Comparison of ENCODE assay signal across 8 mouse cellular contexts in genomic region chr6:29768791-29769441, GRCm38 (mm10). TPM values are rescaled to one million over a fixed set of nuclear protein-coding genes. Genes with fewer than 3 reads are reported as not detected.
DNase-seq lines count a peak whose midpoint lies in the region; ATAC-seq and TF ChIP-seq lines count a peak whose summit lies in the region.

No protein-coding gene starts in this region.

- no peak for TF ChIP-seq CTCF in liver, adult 2 months (IDR thresholded peaks at IDR 0.05; ENCODE audit: low read depth, low read length)
- TF ChIP-seq CTCF in midbrain, postnatal 0 days (IDR thresholded peaks at IDR 0.05): no peak

- H3K27ac ChIP-seq in forebrain, embryonic 10.5 days: peak overlapping the region; percentile 93
- H3K27ac ChIP-seq in hindbrain, embryonic 15.5 days (replicated peaks): peak overlapping the region; percentile 95
- H3K27ac ChIP-seq in liver, adult 2 months (replicated peaks; ENCODE audit: insufficient read depth, low read depth, low read length): peak overlapping the region; percentile 58
- peak overlapping the region; percentile 93 for H3K27ac ChIP-seq in midbrain, postnatal 0 days (ENCODE audit: low read depth, low read length)

- no peaks in the 10 kb centered on the region for H3K27me3 ChIP-seq in forebrain, embryonic 10.5 days (ENCODE audit: poor library complexity, severe bottlenecking)
- H3K27me3 ChIP-seq in hindbrain, embryonic 15.5 days: no peaks in the 10 kb centered on the region
- H3K27me3 ChIP-seq in liver, adult 2 months (ENCODE audit: control insufficient read depth, insufficient read depth, low read length): no peaks in the 10 kb centered on the region
- no peaks in the 10 kb centered on the region for H3K27me3 ChIP-seq in midbrain, postnatal 0 days (ENCODE audit: insufficient read depth, low read length)

- H3K4me1 ChIP-seq in forebrain, embryonic 10.5 days: peaks cover 24% of the 10 kb centered on the region
- peaks cover 23% of the 10 kb centered on the region for H3K4me1 ChIP-seq in hindbrain, embryonic 15.5 days (replicated peaks)
- peaks cover 14% of the 10 kb centered on the region for H3K4me1 ChIP-seq in liver, adult 2 months (ENCODE audit: control insufficient read depth, insufficient read depth, low read length)
- 0 out of 2 replicates have a peak, but pooled peaks cover 3% of the 10 kb centered on the region for H3K4me1 ChIP-seq in midbrain, postnatal 0 days (ENCODE audit: insufficient read depth, low read length)

- H3K9me3 ChIP-seq in forebrain, embryonic 10.5 days: no peaks in the 10 kb centered on the region
- no peaks in the 10 kb centered on the region for H3K9me3 ChIP-seq in hindbrain, embryonic 15.5 days
- no peaks in the 10 kb centered on the region for H3K9me3 ChIP-seq in midbrain, postnatal 0 days (ENCODE audit: low read length)

- no peak for TF ChIP-seq POLR2A in liver, adult 2 months (IDR thresholded peaks at IDR 0.05; ENCODE audit: extremely low read depth, insufficient read depth, low read length)

- under 1% methylated on average over 50 of the region's 50 CpGs for WGBS in forebrain, embryonic 10.5 days
- WGBS in hindbrain, embryonic 15.5 days: under 1% methylated on average over 50 of the region's 50 CpGs
- WGBS in liver, adult 2 months: under 1% methylated on average over 49 of the region's 50 CpGs
- WGBS in midbrain, postnatal 0 days: under 1% methylated on average over 41 of the region's 50 CpGs

- DNase-seq in layer of hippocampus, postnatal 36 days: peak; percentile 44 to 46
- DNase-seq in layer of hippocampus, adult 9-11 months: no peak
- DNase-seq in T-cell, adult 2 months (ENCODE audit: low spot score): peak; percentile 48
- DNase-seq in forebrain, embryonic 10.5 days (ENCODE audit: extremely low spot score, low spot score): no peak
- DNase-seq in liver, adult 2 months (ENCODE audit: extremely low read depth, low read depth, low spot score): peak; percentile 37
- peak; percentile 55 for DNase-seq in midbrain, postnatal 0 days (ENCODE audit: low spot score)
- DNase-seq in urinary bladder, postnatal 25 days (ENCODE audit: low spot score): peak; percentile 36

- peak overlapping the region; percentile 66 for H3K4me2 ChIP-seq in hindbrain, embryonic 15.5 days
- peak overlapping the region; percentile 64 for H3K4me2 ChIP-seq in midbrain, postnatal 0 days (ENCODE audit: low read depth, low read length, poor library complexity, severe bottlenecking)

- H3K4me3 ChIP-seq in forebrain, embryonic 10.5 days: peak overlapping the region; percentile 91
- peak overlapping the region; percentile 98 for H3K4me3 ChIP-seq in hindbrain, embryonic 15.5 days
- peak overlapping the region; percentile 80 for H3K4me3 ChIP-seq in liver, adult 2 months (ENCODE audit: insufficient read depth, low read depth, low read length)
- peak overlapping the region; percentile 94 for H3K4me3 ChIP-seq in midbrain, postnatal 0 days (ENCODE audit: low read depth, low read length)

- H3K9ac ChIP-seq in hindbrain, embryonic 15.5 days: peak overlapping the region; percentile 93
- peak overlapping the region; percentile 89 for H3K9ac ChIP-seq in liver, adult 2 months (ENCODE audit: low read depth, low read length)
- H3K9ac ChIP-seq in midbrain, postnatal 0 days (replicated peaks; ENCODE audit: low read length, poor library complexity, severe bottlenecking): peak overlapping the region; percentile 95

- 0 out of 2 replicates have a peak, but pooled peaks cover 2% of the 10 kb centered on the region for H3K36me3 ChIP-seq in forebrain, embryonic 10.5 days (replicated peaks)
- H3K36me3 ChIP-seq in hindbrain, embryonic 15.5 days: no peaks in the 10 kb centered on the region
- H3K36me3 ChIP-seq in liver, adult 2 months (ENCODE audit: control insufficient read depth, insufficient read depth, low read length): no peaks in the 10 kb centered on the region
- no peaks in the 10 kb centered on the region for H3K36me3 ChIP-seq in midbrain, postnatal 0 days (ENCODE audit: insufficient read depth, low read length)

- H3K79me2 ChIP-seq in liver, adult 2 months (ENCODE audit: control insufficient read depth, insufficient read depth, low read length): peaks cover 8% of the 10 kb centered on the region; the same call in 1 of the 2 replicates

- ATAC-seq in hindbrain, embryonic 15.5 days (ENCODE audit: low FRiP score, low read depth): peak; percentile 44
- no peak; the same call in 1 of the 2 replicates for ATAC-seq in midbrain, postnatal 0 days (ENCODE audit: low FRiP score)

RNA-seq across cellular contexts. Expression of gene Ahcyl2, which starts 1.1 kb away (rescaled TPM):
- total RNA-seq in layer of hippocampus, postnatal 36 days (2021): 100 to 1,000 TPM; 232 to 261 TPM
- 13.5 and 15.1 TPM in 2 replicates for polyA plus RNA-seq in forebrain, embryonic 10.5 days (2016; fragmentation: Nextera tagmentation; extraction: Ambion mirVana)
- 20.2 and 20.7 TPM in 2 replicates for polyA plus RNA-seq in hindbrain, embryonic 15.5 days (2015; fragmentation: Nextera tagmentation; extraction: Ambion mirVana)
- 8.9 and 11.8 TPM in 2 replicates for total RNA-seq in liver, adult 2 months (2014; rRNA removed)
- 5.2 and 7.4 TPM in 2 replicates for polyA plus RNA-seq in liver, adult 2 months (2012; rRNA removed)
- total RNA-seq in midbrain, postnatal 0 days (2014; rRNA removed): 66.7 and 69.1 TPM in 2 replicates
- 12.8 and 16.0 TPM in 2 replicates for polyA plus RNA-seq in midbrain, postnatal 0 days (2015; fragmentation: Nextera tagmentation; extraction: Ambion mirVana)

RNA-seq across cellular contexts. Expression of gene Smo, which starts 33.6 kb away (rescaled TPM):
- total RNA-seq in layer of hippocampus, postnatal 36 days (2021): 10 to 100 TPM; 16.6 to 17.4 TPM
- polyA plus RNA-seq in forebrain, embryonic 10.5 days (2016; fragmentation: Nextera tagmentation; extraction: Ambion mirVana): 51.2 and 52.7 TPM in 2 replicates
- polyA plus RNA-seq in hindbrain, embryonic 15.5 days (2015; fragmentation: Nextera tagmentation; extraction: Ambion mirVana): 14.7 and 15.7 TPM in 2 replicates
- 4.1 and 5.0 TPM in 2 replicates for total RNA-seq in liver, adult 2 months (2014; rRNA removed)
- polyA plus RNA-seq in liver, adult 2 months (2012; rRNA removed): 6.7 and 10.5 TPM in 2 replicates
- total RNA-seq in midbrain, postnatal 0 days (2014; rRNA removed): 38.7 and 42.3 TPM in 2 replicates
- 7.2 and 7.8 TPM in 2 replicates for polyA plus RNA-seq in midbrain, postnatal 0 days (2015; fragmentation: Nextera tagmentation; extraction: Ambion mirVana)

Comparison
In these comparisons a context has a peak if more than half of its experiments do, and no peak if none do; other contexts are left out.
1. DNase-seq: peak in layer of hippocampus, postnatal 36 days (2 of 2), T-cell, adult 2 months (single experiment), liver, adult 2 months (single experiment), midbrain, postnatal 0 days (single experiment) and urinary bladder, postnatal 25 days (single experiment); none in layer of hippocampus, adult 9-11 months (single experiment) and forebrain, embryonic 10.5 days (single experiment).
2. Peak in every context shown above with its lines, with median percentiles within 50 percentile points of each other: H3K27ac ChIP-seq, H3K4me3 ChIP-seq and H3K9ac ChIP-seq.